Mouse (Mus musculus): ENCODE data around the gene Nhlrc1.

Gene Nhlrc1

DNA sequence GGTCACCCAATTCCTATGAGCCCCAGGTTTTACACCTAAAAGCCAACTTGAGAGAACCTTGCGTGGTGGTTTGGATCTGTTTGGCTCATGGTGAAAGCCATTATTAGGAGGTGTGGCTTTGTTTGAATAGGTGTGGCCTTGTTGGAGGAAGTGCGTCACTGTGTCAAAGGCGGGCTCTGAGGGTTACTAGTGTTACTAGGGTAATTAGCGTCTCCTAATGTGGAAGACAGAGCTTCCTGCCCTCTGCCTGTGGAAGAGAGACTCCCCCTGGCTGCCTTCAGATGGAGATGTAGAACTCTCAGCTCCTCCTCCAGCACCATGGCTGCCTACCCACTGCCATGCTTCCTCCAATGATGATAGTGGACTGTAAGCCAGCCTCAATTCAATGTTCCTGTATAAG is 13.1 kb downstream of the Nhlrc1 start:
- no peak for DNase-seq

DNA sequence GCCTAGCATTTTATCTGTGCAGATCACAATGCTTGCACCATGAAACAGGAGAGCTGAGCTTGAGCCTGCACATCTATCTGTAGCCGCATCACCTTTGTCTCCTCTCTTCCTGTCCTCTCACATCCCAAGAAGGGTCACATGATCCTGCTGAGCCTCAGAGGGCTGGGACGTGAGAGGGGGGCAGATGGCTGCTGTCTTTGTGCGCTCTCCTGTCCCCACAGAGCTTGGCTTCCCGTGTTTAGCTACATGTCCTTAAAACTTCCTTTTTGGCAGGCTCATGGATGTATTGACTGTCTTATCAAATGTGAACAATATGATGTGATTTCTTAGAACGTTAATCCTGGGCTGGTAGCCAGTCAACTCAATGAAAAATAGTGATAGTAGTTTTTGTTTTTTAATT is 15.2 kb downstream of the Nhlrc1 start:
- DNase-seq: no peak

DNA sequence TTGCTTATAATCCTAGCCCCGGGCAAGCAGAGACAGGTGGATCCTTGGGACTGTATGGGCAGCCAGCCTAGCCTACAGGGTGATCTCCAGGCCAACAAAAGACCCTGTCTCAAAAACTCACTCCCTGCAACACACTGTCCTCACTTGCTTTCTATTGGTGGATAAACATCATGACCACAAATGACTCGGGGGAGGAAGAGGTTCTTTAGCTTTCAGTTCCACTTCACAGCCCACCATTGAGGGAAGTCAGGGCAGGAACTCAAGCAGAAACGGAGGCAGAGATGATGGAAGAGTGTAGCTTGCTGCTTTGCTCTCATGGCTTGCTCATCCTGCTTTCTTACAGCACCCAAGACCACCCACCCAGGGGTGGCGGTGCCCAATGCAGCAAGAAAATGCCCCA is 17.3 kb downstream of the Nhlrc1 start:
- DNase-seq: no peak

DNA sequence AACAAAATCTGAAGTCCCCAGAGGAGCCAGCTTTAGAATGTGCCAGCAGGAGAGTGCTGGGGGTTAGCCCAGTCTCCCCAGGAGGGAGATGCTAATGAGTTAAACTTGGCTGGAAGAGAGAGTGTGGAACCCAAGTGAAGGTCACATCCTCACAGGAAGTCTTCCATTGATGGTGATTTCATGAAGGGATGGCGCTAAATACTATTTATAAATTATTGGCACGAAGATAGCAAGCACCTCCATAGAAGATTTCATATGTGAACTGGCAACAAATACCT is 21.4 kb downstream of the Nhlrc1 start:
- DNase-seq: no peak

DNA sequence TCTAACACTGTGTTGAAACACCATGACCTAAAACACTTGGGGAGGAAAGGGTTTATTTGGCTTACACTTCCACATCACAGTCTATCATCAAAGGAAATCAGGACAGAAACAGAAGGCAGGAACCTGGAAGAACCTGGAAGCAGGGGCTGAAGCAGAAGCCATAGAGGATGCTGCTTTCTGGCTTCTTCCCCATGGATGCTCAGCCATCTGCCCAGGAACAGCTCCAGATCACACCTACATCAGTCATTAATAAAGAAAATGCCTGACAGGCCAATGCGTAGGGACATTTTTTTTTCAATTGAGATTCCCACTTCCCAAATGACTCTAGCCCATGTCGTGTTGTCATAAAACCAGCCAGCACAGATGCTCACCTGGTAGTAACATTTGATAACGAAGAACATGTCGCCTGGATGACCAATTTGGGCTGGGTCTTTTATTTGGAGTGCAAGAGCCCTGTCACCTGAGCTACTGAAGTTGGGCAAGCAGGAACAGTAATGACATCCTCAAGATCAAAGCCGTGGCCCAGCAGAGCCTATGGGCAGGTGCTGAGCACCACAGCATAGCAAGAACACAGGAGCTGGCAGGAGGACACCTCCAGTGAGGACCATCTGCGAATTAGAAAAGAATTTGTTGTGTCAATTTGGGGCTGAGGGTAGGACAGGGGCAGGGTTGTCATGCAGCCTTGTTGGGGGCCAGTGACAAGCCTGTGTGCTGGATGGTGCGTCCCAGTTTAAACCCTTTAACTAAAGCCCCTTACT is 22.0 kb downstream of the Nhlrc1 start:
- DNase-seq: no peak

DNA sequence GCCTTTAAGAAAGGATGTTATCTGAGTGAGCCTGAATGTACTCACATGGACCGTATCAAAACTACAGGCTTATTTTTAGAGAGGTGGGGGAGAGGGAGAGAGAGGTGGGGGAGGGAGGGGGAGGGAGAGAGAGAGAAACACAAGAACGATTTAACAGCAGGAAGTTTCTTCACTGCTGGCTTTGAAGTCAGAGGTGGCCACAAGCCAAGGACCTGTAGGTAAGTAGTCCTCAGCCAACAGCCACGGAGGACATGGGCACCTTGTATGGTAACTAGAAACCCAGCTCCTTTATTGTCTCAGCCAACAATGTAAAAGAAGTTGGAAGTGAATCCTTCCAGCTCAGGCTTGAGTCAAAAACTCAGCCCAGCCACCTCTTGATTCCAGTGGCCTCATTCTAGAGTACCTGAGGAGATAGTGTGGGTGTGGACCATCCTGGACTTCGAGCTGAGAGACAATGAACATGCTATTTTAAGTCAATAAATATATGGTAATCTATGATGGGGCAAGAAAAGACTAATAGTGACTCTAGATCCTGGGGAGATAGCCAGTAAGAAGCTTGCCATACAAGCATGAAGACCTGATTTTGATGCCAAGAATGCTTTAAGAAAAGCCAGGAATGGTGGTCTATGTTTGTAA is 24.2 kb downstream of the Nhlrc1 start:
- no peak for DNase-seq

DNA sequence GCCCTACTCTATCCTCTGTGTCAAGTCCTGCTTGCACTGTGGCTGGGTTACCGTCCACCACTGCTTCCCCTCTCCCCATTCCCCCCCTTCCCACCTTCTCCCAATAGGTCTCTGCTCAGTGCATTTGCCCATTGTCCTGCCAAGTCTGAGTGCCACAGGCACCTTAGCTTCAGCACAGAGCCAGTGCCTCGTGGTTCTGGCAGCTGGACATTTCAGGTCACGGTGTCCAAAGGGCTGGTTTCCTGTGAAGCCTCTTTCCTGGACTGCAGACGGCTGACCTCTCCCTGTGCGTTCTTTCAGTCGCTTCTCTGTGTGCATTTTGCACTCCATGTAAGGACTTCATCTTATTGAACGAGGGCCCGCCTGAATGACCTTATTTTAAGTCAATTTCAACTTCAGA is 26.7 kb downstream of the Nhlrc1 start:
- DNase-seq: no peak

DNA sequence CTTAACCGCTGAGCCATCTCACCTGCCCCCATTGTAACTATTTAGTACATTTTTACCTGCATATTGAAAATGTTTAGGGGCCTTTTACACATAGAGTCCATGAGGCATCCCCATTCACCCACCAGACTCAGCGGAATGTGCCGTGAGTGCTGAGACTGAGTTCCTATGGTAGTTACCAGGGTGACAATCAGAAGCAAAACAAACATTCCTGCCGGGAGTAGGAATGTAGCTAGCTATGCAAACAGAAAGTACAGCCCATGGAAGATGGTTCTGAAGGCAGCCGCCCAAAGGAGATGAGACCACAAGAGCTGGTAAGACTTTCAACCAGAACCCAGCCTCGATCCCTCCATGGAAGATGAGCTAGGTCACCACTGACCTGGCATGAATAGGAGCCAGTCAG is 28.4 kb downstream of the Nhlrc1 start:
- no peak for DNase-seq

DNA sequence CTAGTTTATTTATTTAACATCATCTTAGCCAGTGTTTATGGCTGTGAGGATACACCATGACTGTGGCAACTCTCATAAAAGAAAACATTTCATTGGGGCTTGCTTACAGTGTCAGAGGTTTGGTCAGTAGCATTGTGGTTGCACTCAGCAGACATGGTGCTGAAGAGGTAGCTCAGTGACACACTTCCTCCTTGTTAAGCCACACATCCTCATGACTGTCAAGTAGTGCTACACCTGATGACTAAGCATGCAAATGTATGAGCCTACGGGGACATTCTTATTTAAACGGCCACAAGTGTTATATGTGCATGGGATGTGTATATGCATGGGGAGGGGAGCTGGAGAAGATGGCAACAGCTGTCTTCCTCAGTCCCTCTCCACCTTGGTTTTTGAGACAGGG is 30.8 kb downstream of the Nhlrc1 start:
- no peak for DNase-seq

DNA sequence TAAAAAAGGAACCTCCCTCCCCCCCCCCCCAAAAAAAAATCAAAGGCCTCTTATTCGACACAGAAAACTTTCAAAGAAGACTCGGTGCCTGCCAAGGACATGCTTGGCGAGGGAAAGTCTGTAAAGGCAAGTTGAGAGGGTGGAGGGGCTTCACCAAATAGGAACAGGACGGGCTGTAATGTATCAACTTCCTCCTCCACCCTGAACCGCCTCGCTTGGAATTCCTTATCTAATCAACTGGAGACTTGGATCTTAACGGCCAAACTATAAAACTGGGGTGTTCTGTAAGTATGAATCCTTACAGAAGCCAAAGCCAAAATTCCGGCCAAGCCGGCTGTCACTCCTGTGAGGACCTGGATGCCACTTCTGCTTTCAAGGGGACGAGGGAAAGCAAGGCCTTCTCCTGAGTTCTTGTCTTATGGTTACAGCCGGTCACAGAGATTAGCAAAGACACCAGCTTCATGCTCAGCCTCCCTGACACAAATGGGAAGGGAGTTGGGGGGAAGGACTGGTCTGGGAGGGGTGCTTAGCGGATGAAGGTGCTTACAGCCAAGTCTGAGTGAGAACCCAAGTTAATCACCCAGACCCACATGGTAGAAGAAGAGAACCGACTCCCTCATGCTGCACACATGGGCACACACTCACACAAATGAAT is 34.7 kb downstream of the Nhlrc1 start:
- no peak for DNase-seq

DNA sequence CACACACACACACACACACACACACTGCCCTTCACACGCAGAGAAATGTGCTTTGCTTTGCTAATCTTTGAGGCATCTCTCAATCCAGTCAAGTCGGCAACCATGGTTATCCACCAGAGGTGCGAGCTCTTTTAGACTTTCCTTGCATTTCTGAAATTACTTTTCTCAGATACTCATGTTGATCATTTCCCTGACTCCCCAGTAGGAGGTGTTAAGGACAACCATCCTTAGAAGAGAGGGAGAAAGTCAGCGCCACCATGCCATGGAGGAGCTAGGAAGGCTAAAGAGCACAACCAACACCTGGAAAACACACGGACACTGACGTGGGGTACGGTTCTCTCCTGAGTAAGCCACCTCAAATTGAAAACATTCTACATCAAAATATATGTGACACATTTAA is 38.1 kb downstream of the Nhlrc1 start:
- DNase-seq: no peak

DNA sequence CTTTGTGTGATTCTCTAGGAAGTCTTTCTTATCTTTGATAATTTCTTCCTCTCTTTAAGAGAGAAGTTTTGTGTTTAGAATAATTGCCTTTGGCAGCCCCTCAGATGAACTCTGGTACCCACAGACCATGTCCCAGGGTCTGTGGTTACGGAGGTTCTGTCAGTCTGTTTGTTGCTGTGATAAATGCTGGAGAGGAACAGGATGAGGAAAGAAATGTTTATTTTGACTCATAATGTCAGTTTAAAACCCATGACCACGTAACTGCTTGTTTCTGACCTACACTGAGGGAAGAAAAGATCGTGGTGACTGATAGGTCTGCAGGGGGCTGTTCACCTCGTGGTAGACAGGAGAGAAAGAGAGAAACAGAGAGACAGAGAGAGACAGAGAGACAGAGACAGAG is 38.7 kb downstream of the Nhlrc1 start:
- no peak for DNase-seq

DNA sequence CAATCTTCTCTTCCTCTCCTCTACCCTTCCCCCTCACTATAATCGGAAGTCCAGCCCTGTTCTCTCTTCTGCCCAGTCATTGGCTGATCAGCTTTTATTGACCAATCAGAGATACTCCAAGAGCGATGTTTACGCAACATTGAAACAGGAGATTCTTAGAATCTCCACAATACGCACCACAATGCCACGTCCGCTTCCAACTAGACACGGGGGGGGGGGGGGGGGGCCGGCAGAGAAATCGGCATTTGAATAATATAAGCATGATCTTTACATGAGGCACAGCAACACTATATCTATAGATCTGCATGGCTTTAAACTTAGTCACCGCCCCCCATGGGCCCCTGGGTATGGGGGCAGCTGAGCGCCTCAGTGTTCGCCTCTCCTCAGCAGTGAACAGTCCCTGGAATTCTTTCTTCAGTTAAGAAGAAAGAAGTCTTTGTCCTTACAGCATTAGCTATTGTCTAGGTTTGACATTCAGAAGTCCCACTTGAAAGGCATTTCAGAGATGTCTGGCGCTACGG is 39.6 kb downstream of the Nhlrc1 start:
- no peak for DNase-seq

DNA sequence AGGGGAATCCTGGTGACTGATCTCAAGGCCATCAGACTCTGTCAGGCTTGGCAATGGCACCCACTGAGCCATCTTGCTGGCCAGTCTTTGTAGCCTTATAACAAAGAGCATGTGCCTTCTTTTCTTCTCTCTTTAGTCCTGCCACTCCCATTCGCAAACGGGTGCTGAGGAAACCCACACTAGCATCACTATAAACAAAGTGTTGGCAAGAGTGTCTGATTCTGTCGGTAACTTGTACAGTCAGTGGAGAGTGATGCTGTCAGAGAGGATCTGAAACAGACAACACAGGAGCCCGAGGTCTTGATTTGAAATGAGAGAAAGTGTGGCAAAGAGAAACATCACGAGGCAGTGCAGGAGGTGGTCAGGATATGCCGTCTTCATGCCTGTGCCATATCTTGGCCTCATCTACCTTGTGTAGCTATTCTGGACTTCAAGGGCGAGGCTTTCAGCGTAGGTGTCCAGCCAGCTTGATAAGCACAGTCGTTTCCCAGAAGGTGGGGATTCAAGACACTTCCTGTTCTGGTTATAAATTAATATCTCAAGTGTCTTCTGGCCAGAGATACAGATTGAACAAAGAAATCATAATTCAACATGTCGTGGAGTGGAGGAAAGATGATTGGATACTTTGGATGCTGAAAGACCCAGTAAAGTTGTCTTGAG is 44.2 kb downstream of the Nhlrc1 start:
- DNase-seq: peak in 1 of 2 experiments; percentile 14

DNA sequence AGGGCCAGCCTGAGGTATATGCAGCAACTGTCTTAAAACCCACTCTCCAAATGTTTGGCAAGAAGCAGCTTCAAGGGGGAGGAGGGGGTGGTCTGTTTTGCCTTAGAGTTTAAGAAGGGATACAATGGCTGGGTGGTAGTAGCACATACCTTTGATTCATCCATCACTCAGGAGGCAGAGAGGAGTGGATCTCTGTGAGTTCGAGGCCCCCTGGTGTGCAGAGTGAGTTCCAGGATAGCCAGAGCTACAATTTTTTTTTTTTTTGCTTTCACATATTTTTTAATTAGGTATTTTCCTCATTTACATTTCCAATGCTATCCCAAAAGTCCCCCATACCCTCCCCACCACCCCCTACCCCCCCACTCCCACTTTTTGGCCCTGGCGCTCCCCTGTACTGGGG is 46.0 kb downstream of the Nhlrc1 start:
- DNase-seq: no peak

DNA sequence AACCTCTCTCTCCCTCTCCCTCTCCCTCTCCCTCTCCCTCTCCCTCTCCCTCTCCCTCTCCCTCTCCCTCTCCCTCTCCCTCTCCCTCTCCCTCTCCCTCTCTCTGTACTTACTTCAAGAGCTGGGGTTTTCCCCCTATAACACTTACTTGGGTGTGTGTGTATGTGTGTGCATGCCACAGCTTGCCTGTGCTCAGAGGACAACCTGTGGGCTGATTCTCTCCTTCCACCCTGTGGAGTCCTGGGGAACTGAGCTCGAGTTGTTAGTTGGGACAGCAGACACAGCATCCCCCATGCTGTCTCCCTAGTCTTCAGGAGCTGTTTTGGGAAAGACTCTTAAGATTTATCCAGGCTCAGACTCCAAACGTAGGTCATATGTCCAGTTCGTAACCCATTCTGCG is 47.3 kb downstream of the Nhlrc1 start:
- no peak for DNase-seq

Measured in kidney, adult 8-10 months (tissue).